Mouse (Mus musculus): Measurements from ENCODE around the gene Fam102a. TPM values are rescaled to one million over a fixed set of nuclear protein-coding genes. Genes with fewer than 3 reads are reported as not detected.
A peak's percentile ranks its signal among the peaks of the same experiment; 100 is the strongest.

The Fam102a gene
- polyA plus RNA-seq, 1 experiment from 2014 or later: 10.9 TPM

DNA sequence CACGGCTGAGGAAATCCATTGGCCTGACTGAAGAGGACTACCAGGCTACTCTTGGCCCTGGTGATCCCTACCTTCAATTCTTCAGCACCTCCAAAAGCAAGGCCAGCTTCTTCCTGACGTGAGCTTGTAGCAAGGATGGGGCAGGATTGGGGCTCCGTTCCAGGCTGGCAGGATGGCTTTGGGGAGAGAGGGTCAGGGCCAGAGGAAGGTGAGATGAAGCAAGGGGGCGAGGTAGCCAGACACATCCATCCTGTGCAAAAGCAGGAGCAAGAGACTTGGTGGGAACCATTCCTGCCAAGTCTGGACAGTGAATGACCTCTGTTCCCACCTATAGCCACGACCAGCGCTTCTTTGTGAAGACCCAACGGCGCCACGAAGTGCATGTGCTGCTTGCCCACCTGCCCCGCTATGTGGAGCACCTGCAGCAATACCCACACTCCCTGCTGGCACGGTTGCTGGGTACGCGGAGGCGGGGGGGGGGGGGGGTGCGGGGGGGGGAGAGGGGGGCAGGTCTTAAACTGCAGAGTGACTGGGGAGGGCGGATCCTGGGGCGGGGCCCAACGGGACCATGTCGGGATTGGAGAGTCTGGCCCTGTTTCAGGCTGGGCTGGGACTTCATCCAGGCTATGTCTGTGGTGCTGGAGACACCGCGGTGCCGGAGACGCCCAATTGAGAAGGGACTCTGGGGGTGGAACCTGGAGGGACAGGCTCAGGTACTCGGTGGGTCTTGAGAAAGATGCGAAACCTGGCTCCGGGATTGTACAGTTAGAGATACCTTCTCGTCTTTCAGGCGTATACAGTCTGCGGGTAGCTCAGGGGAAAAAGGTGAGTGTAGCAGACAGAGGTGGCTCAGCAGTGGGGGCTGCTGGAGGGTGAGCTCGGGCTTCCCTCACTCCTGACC lies 43.3 kb downstream of the Fam102a start:
- no peaks in the 10 kb centered on the region for H3K36me3 ChIP-seq
- peaks cover 74% of the 10 kb centered on the region for H3K27me3 ChIP-seq (ENCODE audit: insufficient read depth, poor library complexity, severe bottlenecking)
- DNase-seq (ENCODE audit: low spot score): no peak
- H3K27ac ChIP-seq: no peak overlapping the region
- WGBS: 40% methylated on average over 26 of the region's 30 CpGs
- no peaks in the 10 kb centered on the region for H3K9me3 ChIP-seq
- H3K4me3 ChIP-seq: no peak overlapping the region
- peaks cover 29% of the 10 kb centered on the region for H3K4me1 ChIP-seq (replicated peaks)

DNA sequence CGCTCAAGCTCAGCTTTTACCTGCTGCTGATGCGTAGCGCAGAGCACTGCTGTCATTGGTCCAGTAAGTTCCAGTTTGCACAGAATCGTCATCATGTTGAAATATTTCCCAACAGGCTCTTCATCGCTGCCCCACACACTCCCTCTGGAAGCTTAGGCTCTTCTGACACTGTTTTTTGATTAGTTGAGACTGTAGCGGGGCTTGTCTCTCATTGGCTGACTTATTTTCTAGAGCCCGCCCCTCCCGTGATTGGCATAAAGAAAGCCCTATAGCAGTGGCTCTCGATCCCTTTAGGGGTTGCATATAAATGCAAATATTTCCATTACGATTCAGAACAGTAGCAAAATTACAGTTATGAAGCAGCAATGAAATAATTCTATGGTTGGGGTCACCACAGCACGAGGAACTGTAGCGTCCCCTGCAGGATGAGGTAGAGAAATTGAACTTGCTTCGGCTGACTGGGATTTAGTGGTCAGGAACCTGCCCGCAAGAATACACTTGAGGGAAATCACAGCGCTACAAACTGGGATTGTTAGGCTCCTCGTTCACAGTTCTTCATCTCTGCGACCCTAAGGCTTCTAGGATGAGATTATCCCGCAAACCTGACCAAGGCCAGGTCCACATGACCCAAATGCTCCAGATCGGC lies 46.4 kb downstream of the Fam102a start:
- DNase-seq (ENCODE audit: low spot score): peak; percentile 58
- WGBS: 30% methylated on average over 19 of the region's 19 CpGs
- Histone ChIP-seq H3K9me3 (no peaks in the 10 kb centered on the region), H3K4me3 (peak overlapping the region; percentile 44), H3K27ac (no peak overlapping the region), H3K36me3 (no peaks in the 10 kb centered on the region), H3K4me1 (replicated peaks) (peaks cover 20% of the 10 kb centered on the region), H3K27me3 (ENCODE audit: insufficient read depth, poor library complexity, severe bottlenecking) (peaks cover 70% of the 10 kb centered on the region)

DNA sequence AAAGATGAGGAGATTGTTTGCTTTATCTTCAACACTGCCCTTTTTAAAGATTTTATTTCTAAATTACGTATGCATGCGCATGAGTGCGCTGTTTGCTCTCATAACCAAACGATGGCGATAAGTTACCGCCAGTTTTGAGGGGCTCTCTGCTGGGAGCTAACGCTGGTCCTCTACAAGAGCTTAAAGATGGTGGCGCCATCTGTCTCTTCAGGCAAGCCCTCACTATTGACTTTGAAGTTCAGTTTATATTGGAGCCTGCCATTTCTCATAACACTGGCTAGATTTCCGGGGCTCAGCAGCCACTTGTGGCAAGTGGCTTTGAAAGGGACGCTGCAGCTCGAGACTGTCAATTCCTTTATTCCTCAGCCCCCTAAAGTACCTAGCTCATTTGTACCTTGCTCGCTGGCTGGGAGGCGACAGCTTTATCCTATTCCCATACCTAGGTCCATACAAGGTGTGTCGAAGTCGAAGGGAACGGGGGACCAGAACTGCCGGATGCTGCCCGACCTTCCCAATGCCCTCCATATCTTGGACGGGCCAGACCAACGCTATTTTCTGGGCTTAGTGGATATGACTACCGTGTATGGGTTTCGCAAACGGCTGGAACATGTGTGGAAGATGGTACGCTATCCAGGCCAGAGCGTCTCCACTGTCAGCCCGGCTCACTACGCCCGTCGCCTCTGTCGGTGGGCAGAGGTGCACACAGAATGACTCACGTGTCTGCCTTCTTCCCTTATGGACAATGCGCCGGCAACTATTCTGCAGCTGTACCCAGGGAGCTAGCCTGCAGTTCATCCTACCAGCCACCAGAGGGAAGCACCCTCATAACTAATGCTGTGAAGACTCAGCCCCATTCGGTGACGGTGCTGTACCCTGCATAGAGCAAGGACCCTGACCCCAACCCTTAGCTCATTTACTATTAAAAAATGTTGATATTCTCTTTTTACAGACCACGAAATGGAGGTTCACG lies 48.0 kb downstream of the Fam102a start:
- no peaks in the 10 kb centered on the region for H3K36me3 ChIP-seq
- H3K27ac ChIP-seq: peak overlapping the region; percentile 50
- H3K4me1 ChIP-seq (replicated peaks): peaks cover 36% of the 10 kb centered on the region
- peak; percentile 85 for DNase-seq (ENCODE audit: low spot score)
- H3K27me3 ChIP-seq (ENCODE audit: insufficient read depth, poor library complexity, severe bottlenecking): peaks cover 62% of the 10 kb centered on the region
- 14% methylated on average over 37 of the region's 37 CpGs for WGBS
- H3K9me3 ChIP-seq: no peaks in the 10 kb centered on the region
- H3K4me3 ChIP-seq: peak overlapping the region; percentile 46

DNA sequence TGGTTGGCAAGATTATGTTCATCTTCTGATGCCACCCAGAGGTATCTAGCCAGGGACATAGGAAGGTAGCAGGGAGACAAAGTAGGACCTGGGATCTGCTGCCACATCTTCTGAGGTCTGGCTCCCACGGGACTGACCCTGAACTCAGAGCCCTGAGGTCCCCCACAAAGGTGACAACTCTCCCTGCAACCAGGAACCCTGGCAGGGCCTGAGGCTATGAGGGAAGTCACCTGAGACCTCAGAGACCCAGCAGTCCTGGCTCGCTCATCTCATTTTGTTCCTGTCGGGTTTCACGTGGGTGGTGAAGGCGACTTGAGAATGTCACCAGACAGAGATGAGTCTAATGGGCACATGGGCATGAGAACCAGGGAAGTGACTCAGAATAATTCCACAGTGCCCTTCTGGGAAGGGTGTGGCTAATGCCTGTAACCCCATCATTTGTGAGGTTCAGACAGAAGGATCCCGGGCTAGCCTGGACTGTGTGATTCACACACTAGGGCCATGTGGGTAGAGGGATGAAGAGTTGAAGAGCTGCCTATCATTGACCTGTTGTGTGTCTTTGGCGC lies 50.1 kb downstream of the Fam102a start:
- WGBS: 84% methylated on average over 7 of the region's 7 CpGs
- no peak for DNase-seq (ENCODE audit: low spot score)
- H3K4me1 ChIP-seq (replicated peaks): peaks cover 49% of the 10 kb centered on the region
- no peaks in the 10 kb centered on the region for H3K36me3 ChIP-seq
- H3K9me3 ChIP-seq: no peaks in the 10 kb centered on the region
- H3K4me3 ChIP-seq: no peak overlapping the region
- peaks cover 47% of the 10 kb centered on the region for H3K27me3 ChIP-seq (ENCODE audit: insufficient read depth, poor library complexity, severe bottlenecking)
- no peak overlapping the region for H3K27ac ChIP-seq

DNA sequence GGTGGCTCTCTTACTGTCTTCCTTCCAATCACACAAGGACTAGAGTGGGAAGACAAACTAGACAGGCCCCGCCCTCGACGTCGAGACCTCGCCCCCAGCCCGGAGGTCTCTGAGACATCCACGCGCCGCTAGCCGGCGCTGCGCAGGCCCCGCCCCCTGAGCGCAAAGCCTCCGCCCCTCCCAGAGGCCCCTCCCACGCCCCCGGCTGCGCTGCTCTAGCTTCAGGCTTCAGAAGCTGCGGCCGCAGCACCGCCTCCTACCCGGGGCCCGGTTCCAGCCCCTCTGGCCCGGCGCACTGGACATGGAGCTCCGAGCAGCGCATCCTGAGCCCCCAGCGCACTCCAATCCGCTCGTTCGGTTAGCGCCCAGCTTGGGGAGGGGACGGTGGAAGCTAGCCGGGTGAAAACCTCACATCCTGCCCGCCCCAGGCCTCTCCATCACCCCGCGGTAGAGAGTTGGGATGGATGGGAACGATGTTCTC lies 51.8 kb downstream of the Fam102a start, which contains the start of gene St6galnac4:
TSS of gene St6galnac4 (plus strand) at position 225 of the 481 bp plus-strand sequence.
- Histone ChIP-seq H3K36me3 (no peaks in the 10 kb centered on the region), H3K4me3 (peak within 1 kb of the TSS; percentile 63), H3K27ac (peak within 1 kb of the TSS; percentile 84), H3K4me1 (replicated peaks) (peaks cover 51% of the 10 kb centered on the region), H3K9me3 (no peaks in the 10 kb centered on the region), H3K27me3 (ENCODE audit: insufficient read depth, poor library complexity, severe bottlenecking) (peaks cover 32% of the 10 kb centered on the region)
- DNase-seq (ENCODE audit: low spot score): peak; percentile 95
- WGBS: under 1% methylated on average over 38 of the region's 38 CpGs

DNA sequence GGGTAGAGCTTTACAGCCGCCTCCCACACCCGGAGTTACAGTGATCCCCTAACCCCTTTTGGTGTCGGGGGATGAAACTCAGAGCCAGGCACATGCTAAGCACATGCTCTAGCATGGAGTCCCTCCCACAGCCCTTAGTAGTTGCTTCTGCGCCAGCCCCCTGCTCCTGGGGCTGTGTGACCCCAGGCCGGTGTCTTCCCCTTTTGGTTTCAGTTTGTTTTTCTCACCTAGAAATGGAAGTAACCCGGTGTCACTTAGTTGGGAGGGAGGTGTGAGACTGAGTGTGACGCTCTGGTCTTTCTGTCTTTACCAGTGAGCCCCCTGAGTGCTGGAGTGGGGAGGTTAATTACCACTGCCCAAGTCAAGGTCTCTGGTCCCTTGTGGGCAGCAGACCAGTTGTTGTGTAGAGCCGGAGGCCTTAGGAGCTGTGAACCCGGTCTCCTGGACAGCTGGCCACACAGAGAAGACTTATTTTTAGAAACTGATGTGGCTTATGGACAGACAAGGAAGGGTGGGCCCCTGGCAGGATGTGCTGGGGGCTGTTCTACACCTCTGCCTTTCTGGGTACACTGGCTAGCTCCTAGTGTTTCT lies 52.7 kb downstream of the Fam102a start:
- Histone ChIP-seq H3K4me1 (replicated peaks) (peaks cover 49% of the 10 kb centered on the region), H3K27ac (peak overlapping the region; percentile 84; the same call in 1 of the 2 replicates), H3K4me3 (peak overlapping the region; percentile 63), H3K9me3 (no peaks in the 10 kb centered on the region), H3K27me3 (ENCODE audit: insufficient read depth, poor library complexity, severe bottlenecking) (peaks cover 23% of the 10 kb centered on the region), H3K36me3 (no peaks in the 10 kb centered on the region)
- DNase-seq (ENCODE audit: low spot score): no peak
- 53% methylated on average over 9 of the region's 9 CpGs for WGBS

DNA sequence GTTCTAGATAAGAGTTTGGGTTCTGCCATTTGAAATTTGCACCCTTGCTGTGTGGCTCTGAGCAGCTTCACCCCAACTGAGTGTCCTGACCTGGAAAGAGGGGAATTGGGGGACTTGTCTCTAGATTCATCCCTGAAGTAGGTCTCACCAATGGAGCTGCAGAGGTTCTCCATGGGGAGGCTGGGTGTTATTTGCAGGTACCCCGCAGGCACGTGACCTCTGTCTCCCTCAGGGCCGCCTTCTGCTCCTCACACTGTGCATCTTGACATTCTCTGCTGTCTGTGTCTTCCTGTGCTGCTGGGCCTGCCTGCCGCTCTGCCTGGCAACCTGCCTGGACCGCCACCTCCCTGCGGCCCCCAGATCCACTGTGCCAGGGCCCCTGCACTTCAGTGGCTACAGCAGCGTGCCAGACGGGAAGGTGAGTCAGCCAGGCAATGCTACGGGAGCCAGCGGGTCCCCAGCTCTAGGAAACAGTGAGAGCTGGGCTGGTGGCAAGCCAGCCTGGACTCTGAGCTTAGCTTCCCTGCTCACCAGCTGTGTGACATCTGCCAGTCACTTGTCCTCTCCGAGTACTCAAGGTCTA lies 54.2 kb downstream of the Fam102a start:
- no peak for DNase-seq (ENCODE audit: low spot score)
- Histone ChIP-seq H3K4me1 (replicated peaks) (peaks cover 39% of the 10 kb centered on the region), H3K27ac (no peak overlapping the region), H3K36me3 (peaks cover 6% of the 10 kb centered on the region; the same call in 1 of the 2 replicates), H3K9me3 (no peaks in the 10 kb centered on the region), H3K4me3 (no peak overlapping the region), H3K27me3 (ENCODE audit: insufficient read depth, poor library complexity, severe bottlenecking) (peaks cover 18% of the 10 kb centered on the region; the same call in 1 of the 2 replicates)
- 66% methylated on average over 11 of the region's 11 CpGs for WGBS

DNA sequence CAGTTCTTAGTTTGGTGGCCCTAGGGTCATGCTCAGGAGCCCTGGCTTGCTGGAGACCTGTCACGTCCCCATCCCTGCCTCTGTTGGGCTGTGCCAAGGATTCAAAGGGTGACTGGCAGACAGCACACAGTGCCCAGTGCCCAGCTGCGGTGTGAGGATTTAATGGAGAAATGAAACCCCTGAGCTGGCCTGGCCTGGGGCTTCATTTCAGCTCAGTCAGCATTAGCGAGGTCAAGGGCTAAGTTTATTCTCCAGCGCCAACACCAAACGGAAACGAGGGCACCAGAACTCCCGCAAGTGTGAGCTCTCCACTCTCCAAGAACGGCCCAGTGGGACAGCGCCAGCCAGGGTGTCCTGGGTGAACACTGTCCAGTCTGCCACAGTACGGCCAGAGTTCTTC lies 55.1 kb downstream of the Fam102a start:
- Histone ChIP-seq H3K36me3 (peaks cover 8% of the 10 kb centered on the region), H3K4me1 (replicated peaks) (peaks cover 39% of the 10 kb centered on the region), H3K27me3 (ENCODE audit: insufficient read depth, poor library complexity, severe bottlenecking) (peaks cover 14% of the 10 kb centered on the region; the same call in 1 of the 2 replicates), H3K9me3 (no peaks in the 10 kb centered on the region), H3K27ac (peak overlapping the region; percentile 3; the same call in 1 of the 2 replicates), H3K4me3 (no peak overlapping the region)
- 74% methylated on average over 10 of the region's 10 CpGs for WGBS
- no peak for DNase-seq (ENCODE audit: low spot score)

DNA sequence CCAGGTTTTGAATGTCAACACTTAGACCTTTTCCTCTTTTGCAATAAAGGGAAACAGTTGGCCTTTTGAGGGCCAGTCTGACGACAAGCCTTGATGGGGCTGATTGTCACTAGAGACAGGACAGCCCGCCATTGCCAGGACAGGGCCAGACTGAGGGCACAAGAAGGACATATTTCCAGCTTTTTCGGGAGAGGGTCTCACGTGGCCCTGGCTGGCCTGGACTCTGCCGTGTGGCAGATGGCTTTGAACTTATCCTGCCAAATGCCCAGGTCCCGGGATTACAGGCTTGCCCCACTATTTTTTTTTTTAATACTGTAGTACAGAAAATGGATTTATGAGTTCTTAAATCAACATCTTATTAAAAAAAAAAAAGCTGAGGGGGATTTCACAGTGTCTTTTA lies 56.1 kb downstream of the Fam102a start:
- no peak for DNase-seq (ENCODE audit: low spot score)
- Histone ChIP-seq H3K36me3 (peaks cover 13% of the 10 kb centered on the region), H3K27ac (no peak overlapping the region), H3K4me3 (no peak overlapping the region), H3K9me3 (no peaks in the 10 kb centered on the region), H3K27me3 (ENCODE audit: insufficient read depth, poor library complexity, severe bottlenecking) (peaks cover 13% of the 10 kb centered on the region; the same call in 1 of the 2 replicates), H3K4me1 (replicated peaks) (peaks cover 39% of the 10 kb centered on the region)
- 81% methylated on average over 6 of the region's 6 CpGs for WGBS

DNA sequence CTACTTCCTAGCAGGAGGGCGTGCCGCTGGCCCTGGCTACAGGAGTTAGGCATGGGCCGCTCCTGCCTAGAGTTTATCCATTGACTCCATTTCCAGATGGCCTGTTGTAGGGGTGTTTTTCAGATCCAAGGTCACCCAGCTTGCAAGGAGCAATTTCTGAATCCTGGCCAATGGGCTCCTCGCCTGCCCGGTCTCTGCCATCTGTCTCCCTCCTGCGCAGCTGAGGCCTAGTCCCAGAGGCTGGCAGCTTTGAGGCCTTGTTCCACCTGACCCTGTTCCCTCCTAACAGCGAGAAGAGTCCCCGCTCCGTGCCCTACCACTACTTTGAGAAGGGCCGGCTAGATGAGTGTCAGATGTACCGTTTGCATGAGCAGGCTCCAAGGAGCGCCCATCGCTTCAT lies 61.6 kb downstream of the Fam102a start:
- H3K27ac ChIP-seq: no peak overlapping the region
- H3K9me3 ChIP-seq: no peaks in the 10 kb centered on the region
- H3K4me3 ChIP-seq: no peak overlapping the region
- H3K4me1 ChIP-seq (replicated peaks): peaks cover 6% of the 10 kb centered on the region
- no peak for DNase-seq (ENCODE audit: low spot score)
- H3K27me3 ChIP-seq (ENCODE audit: insufficient read depth, poor library complexity, severe bottlenecking): no peaks in the 10 kb centered on the region
- H3K36me3 ChIP-seq: peaks cover 21% of the 10 kb centered on the region
- 91% methylated on average over 13 of the region's 13 CpGs for WGBS

DNA sequence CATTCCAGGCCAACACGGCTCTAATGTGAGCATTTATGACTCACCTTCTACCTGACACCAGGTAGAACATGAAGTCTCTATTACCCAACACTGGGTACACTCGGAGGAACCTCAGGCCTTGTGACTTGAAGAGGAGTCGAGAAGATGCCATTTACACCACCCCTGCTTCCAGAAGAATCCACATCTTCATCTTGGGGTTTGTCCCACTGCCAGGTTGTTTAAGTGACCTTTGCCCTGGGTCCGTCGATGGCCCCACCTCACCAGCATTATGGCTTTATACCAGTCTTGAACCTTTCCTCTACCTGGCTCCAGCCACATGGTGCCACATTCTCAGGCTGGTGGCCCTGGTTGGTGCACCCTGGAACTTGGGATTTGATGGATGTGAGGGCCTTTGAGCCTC lies 62.1 kb downstream of the Fam102a start:
- no peaks in the 10 kb centered on the region for H3K9me3 ChIP-seq
- no peak overlapping the region for H3K4me3 ChIP-seq
- peaks cover 12% of the 10 kb centered on the region for H3K4me1 ChIP-seq (replicated peaks)
- no peaks in the 10 kb centered on the region for H3K27me3 ChIP-seq (ENCODE audit: insufficient read depth, poor library complexity, severe bottlenecking)
- 0 out of 2 replicates have a peak overlapping the region, but pooled peaks have one; percentile 13 for H3K27ac ChIP-seq
- H3K36me3 ChIP-seq: peaks cover 21% of the 10 kb centered on the region
- DNase-seq (ENCODE audit: low spot score): no peak
- 88% methylated on average over 5 of the region's 5 CpGs for WGBS

All from hindbrain, embryonic 10.5 days (tissue).